In the genomic region with DNA sequence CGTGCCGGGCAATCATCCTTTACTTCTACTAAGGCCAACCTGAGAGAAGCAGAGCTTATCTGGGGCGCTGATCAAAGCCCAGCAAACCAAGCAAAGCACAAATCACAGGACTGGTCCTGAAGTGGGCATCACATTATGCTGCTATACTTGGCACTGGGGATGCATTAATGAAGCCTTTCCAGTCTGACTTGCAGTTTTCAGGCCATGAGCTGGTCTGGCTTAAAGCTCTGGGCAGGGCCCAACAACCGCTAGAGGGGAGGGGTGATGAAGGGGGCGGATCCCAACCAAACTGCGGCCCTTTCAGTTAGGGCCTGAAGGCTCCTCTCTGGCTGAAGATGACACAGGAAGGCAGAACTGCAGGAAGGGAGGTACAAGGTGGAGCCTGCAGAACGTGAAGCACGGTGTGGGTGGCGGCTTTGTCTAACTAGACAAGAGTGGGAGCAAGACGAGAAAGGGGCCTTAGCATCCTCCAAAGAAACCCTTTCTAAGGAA, we compare ENCODE assay signal across 8 mouse cellular contexts. TPM values are rescaled to one million over a fixed set of nuclear protein-coding genes. Genes with fewer than 3 reads are reported as not detected.
DNase-seq lines count a peak whose midpoint lies in the region; ATAC-seq and TF ChIP-seq lines count a peak whose summit lies in the region.

No protein-coding gene starts in this region.

- WGBS in heart, postnatal 0 days = 22% methylated on average over 10 of the region's 10 CpGs
- WGBS in midbrain, embryonic 11.5 days = 27% methylated on average over 10 of the region's 10 CpGs
- 23% methylated on average over 10 of the region's 10 CpGs for WGBS in thymus, adult 2 months

- H3K4me1 ChIP-seq in heart, postnatal 0 days (ENCODE audit: control insufficient read depth, insufficient read depth) = peaks cover 18% of the 10 kb centered on the region
- H3K4me1 ChIP-seq in midbrain, embryonic 11.5 days (ENCODE audit: control insufficient read depth, insufficient read depth, low read length) = peaks cover 22% of the 10 kb centered on the region
- H3K4me1 ChIP-seq in thymus, adult 2 months (replicated peaks; ENCODE audit: control insufficient read depth, insufficient read depth, low read length) = peaks cover 14% of the 10 kb centered on the region

- peak overlapping the region; percentile 46 for H3K9ac ChIP-seq in heart, postnatal 0 days (replicated peaks; ENCODE audit: low read depth, low read length)
- H3K9ac ChIP-seq in midbrain, embryonic 11.5 days (ENCODE audit: low read length) = peak overlapping the region; percentile 71

- no peak for TF ChIP-seq EP300 in heart, postnatal 0 days (IDR thresholded peaks at IDR 0.05; ENCODE audit: low read depth)

- no peaks in the 10 kb centered on the region for H3K9me3 ChIP-seq in heart, postnatal 0 days (replicated peaks; ENCODE audit: control insufficient read depth, low read length)
- H3K9me3 ChIP-seq in midbrain, embryonic 11.5 days (ENCODE audit: control insufficient read depth, low read length) = no peaks in the 10 kb centered on the region

- peak overlapping the region; percentile 72 for H3K4me3 ChIP-seq in heart, postnatal 0 days (ENCODE audit: low read depth, low read length)
- H3K4me3 ChIP-seq in midbrain, embryonic 11.5 days (ENCODE audit: low read depth, low read length) = peak overlapping the region; percentile 74
- peak overlapping the region; percentile 39 for H3K4me3 ChIP-seq in thymus, adult 2 months (ENCODE audit: control insufficient read depth, insufficient read depth, low read length)

- TF ChIP-seq POLR2A in thymus, adult 2 months (IDR thresholded peaks at IDR 0.05; ENCODE audit: control insufficient read depth, extremely low read depth, insufficient read depth, low read length, poor library complexity) = no peak

- H3K27me3 ChIP-seq in heart, postnatal 0 days (ENCODE audit: control insufficient read depth, insufficient read depth, low read length) = no peaks in the 10 kb centered on the region
- H3K27me3 ChIP-seq in midbrain, embryonic 11.5 days (ENCODE audit: control insufficient read depth, insufficient read depth, low read length) = no peaks in the 10 kb centered on the region
- H3K27me3 ChIP-seq in thymus, adult 2 months (ENCODE audit: control insufficient read depth, insufficient read depth, low read length) = no peaks in the 10 kb centered on the region

- no peak; the same call in 1 of the 2 replicates for TF ChIP-seq CTCF in heart, postnatal 0 days (IDR thresholded peaks at IDR 0.05; ENCODE audit: low read depth)
- no peak for TF ChIP-seq CTCF in thymus, adult 2 months (IDR thresholded peaks at IDR 0.05; ENCODE audit: borderline replicate concordance, control insufficient read depth, extremely low read depth, insufficient read depth, low read length, poor library complexity)

- no peak for ATAC-seq in heart, postnatal 0 days (ENCODE audit: insufficient read depth, low read depth)
- no peak for ATAC-seq in midbrain, embryonic 11.5 days (ENCODE audit: low FRiP score)

- peak overlapping the region; percentile 87 for H3K4me2 ChIP-seq in heart, postnatal 0 days (ENCODE audit: low read depth, low read length)
- peak overlapping the region; percentile 95 for H3K4me2 ChIP-seq in midbrain, embryonic 11.5 days

- peak; percentile 48 for DNase-seq in cerebellum, adult 11 months
- DNase-seq in cerebellum, postnatal 4 days (ENCODE audit: low spot score in 2 of 2) = no peak
- peak; percentile 80 for DNase-seq in ES-CJ7 (ENCODE audit: low read depth, low spot score)
- peak; percentile 57 to 61 for DNase-seq in cerebellum, postnatal 10 days
- DNase-seq in heart, postnatal 0 days (ENCODE audit: low spot score) = peak; percentile 25
- peak; percentile 58 for DNase-seq in kidney, postnatal 36 days
- peak; percentile 88 for DNase-seq in midbrain, embryonic 11.5 days (ENCODE audit: low spot score, missing footprints)
- DNase-seq in thymus, adult 2 months = peak; percentile 40

- H3K27ac ChIP-seq in heart, postnatal 0 days (ENCODE audit: low read depth) = no peak overlapping the region
- peak overlapping the region; percentile 52; the same call in 1 of the 2 replicates for H3K27ac ChIP-seq in midbrain, embryonic 11.5 days (ENCODE audit: low read depth, low read length)
- H3K27ac ChIP-seq in thymus, adult 2 months (ENCODE audit: control insufficient read depth, insufficient read depth, low read length) = no peak overlapping the region

- peaks cover 51% of the 10 kb centered on the region for H3K36me3 ChIP-seq in heart, postnatal 0 days (replicated peaks; ENCODE audit: control insufficient read depth, insufficient read depth, low read length)
- H3K36me3 ChIP-seq in midbrain, embryonic 11.5 days (ENCODE audit: control insufficient read depth, insufficient read depth, low read length) = peaks cover 26% of the 10 kb centered on the region
- H3K36me3 ChIP-seq in thymus, adult 2 months (ENCODE audit: control insufficient read depth, insufficient read depth, low read length) = peaks cover 20% of the 10 kb centered on the region

RNA-seq across cellular contexts. Expression of gene Usp5, which starts 1.1 kb away (rescaled TPM):
- 92.2 and 126 TPM in 2 replicates for total RNA-seq in heart, postnatal 0 days (2014; rRNA removed; ENCODE audit: low replicate concordance)
- polyA plus RNA-seq in heart, postnatal 0 days (2015; fragmentation: Nextera tagmentation; extraction: Ambion mirVana) = 66.4 and 73.5 TPM in 2 replicates
- 139 and 143 TPM in 2 replicates for polyA plus RNA-seq in midbrain, embryonic 11.5 days (2014; fragmentation: Nextera tagmentation; extraction: Ambion mirVana)
- polyA plus RNA-seq in thymus, adult 2 months (2012; rRNA removed) = 118 and 121 TPM in 2 replicates

RNA-seq across cellular contexts. Expression of gene Cdca3, which starts 1.2 kb away (rescaled TPM):
- 95.9 and 127 TPM in 2 replicates for total RNA-seq in heart, postnatal 0 days (2014; rRNA removed; ENCODE audit: low replicate concordance)
- polyA plus RNA-seq in heart, postnatal 0 days (2015; fragmentation: Nextera tagmentation; extraction: Ambion mirVana) = 51.6 and 52.9 TPM in 2 replicates
- polyA plus RNA-seq in midbrain, embryonic 11.5 days (2014; fragmentation: Nextera tagmentation; extraction: Ambion mirVana) = 225 and 244 TPM in 2 replicates
- 202 and 248 TPM in 2 replicates for polyA plus RNA-seq in thymus, adult 2 months (2012; rRNA removed)

RNA-seq across cellular contexts. Expression of gene Gnb3, which starts 11.9 kb away (rescaled TPM):
- total RNA-seq in heart, postnatal 0 days (2014; rRNA removed; ENCODE audit: low replicate concordance) = 0.50 and 4.2 TPM in 2 replicates
- 2.8 and 3.3 TPM in 2 replicates for polyA plus RNA-seq in heart, postnatal 0 days (2015; fragmentation: Nextera tagmentation; extraction: Ambion mirVana)
- polyA plus RNA-seq in midbrain, embryonic 11.5 days (2014; fragmentation: Nextera tagmentation; extraction: Ambion mirVana) = 3.8 TPM in 2 replicates
- 2.8 and 4.0 TPM in 2 replicates for polyA plus RNA-seq in thymus, adult 2 months (2012; rRNA removed)

RNA-seq across cellular contexts. Expression of gene Tpi1, which starts 14.1 kb away (rescaled TPM):
- total RNA-seq in heart, postnatal 0 days (2014; rRNA removed; ENCODE audit: low replicate concordance) = 1,544 and 1,648 TPM in 2 replicates
- 1,138 and 1,142 TPM in 2 replicates for polyA plus RNA-seq in heart, postnatal 0 days (2015; fragmentation: Nextera tagmentation; extraction: Ambion mirVana)
- polyA plus RNA-seq in midbrain, embryonic 11.5 days (2014; fragmentation: Nextera tagmentation; extraction: Ambion mirVana) = 619 and 639 TPM in 2 replicates
- 171 and 181 TPM in 2 replicates for polyA plus RNA-seq in thymus, adult 2 months (2012; rRNA removed)

RNA-seq across cellular contexts. Expression of gene Spsb2, which starts 19.7 kb away (rescaled TPM):
- total RNA-seq in heart, postnatal 0 days (2014; rRNA removed; ENCODE audit: low replicate concordance) = 5.9 and 17.6 TPM in 2 replicates
- 7.0 and 7.7 TPM in 2 replicates for polyA plus RNA-seq in heart, postnatal 0 days (2015; fragmentation: Nextera tagmentation; extraction: Ambion mirVana)
- 3.7 and 4.8 TPM in 2 replicates for polyA plus RNA-seq in midbrain, embryonic 11.5 days (2014; fragmentation: Nextera tagmentation; extraction: Ambion mirVana)
- 7.1 and 8.1 TPM in 2 replicates for polyA plus RNA-seq in thymus, adult 2 months (2012; rRNA removed)

Comparison
In these comparisons a context has a peak if more than half of its experiments do, and no peak if none do; other contexts are left out.
1. DNase-seq: peak in cerebellum, adult 11 months (single experiment), ES-CJ7 (single experiment), cerebellum, postnatal 10 days (2 of 2), heart, postnatal 0 days (single experiment), kidney, postnatal 36 days (2 of 2), midbrain, embryonic 11.5 days (single experiment) and thymus, adult 2 months (single experiment); none in cerebellum, postnatal 4 days (0 of 2).
2. Peak in every context shown above with its lines, with median percentiles within 50 percentile points of each other: H3K4me3 ChIP-seq.